Mouse (Mus musculus): ENCODE data around the gene Zbtb7b.

DNA sequence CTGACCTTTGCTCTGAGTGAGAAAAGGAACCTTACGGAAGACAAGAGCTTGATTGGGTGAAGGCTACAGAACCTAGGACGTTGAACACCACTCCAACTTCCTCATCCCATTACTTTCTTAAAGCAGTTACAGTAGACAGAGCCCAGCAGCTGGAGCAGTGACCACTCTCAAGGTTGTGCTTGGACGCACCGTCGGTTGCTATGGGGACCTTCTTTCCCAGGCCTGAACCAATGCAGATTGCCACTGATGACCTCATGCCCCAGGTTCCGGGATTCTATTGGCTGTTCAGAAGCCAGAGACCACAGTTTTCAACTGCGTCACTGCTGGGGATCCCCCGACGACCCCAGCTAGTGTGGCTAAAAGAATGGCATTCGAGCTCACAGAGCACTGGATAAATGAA lies 63.6 kb downstream of the Zbtb7b start:
- TF ChIP-seq CTCF (IDR thresholded peaks at IDR 0.05; ENCODE audit: borderline replicate concordance, insufficient read depth, low read length): no peak
- no peak for TF ChIP-seq POLR2A (IDR thresholded peaks at IDR 0.05; ENCODE audit: low read depth, low read length)

All from embryonic fibroblast, embryonic 13.5 days (primary cell).